Mouse (Mus musculus): Measurements from ENCODE around the gene Hist1h2ac. TPM values are rescaled to one million over a fixed set of nuclear protein-coding genes. Genes with fewer than 3 reads are reported as not detected.

Gene Hist1h2ac
- total and polyA plus RNA-seq, 3 experiments = 0.14 to 114 (median 0.97) TPM

DNA sequence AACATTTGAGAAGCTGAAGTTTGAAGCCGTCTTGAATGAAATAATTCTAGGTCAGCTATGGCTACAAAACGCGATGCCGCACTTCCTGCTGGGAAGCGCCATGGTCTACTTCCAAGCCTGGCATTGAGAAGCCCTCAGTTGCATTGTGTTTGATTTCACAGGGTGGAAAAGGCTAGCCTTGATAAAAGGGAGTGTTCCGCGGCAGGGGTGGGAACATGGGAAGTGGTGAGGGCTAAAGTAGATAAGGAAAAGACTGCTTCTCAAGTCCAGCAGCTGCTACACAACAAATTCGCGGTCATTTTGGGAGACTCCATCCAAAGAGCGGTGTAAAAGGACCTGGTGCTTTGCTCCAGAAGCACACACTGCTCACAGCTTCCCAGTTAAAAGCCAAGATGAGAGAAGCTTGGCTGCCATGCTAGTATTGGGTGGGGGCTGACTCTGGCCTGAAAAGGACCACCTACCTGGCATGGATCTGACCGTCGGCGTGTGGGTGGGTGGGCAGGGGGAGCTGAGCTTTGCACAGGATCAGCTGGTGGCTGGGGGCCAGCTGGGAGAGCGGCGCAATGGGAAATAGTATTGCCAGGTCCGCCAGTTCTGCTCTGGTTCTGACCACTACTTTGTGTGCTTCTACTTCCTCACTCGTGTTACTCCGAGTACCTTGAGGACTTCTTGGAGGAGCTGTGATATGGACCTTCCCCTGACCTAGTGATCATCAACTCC, 44.9 kb upstream of the Hist1h2ac start:
- no peaks in the 10 kb centered on the region for H3K79me2 ChIP-seq (replicated peaks; ENCODE audit: control insufficient read depth, extremely low read depth, insufficient read depth, poor library complexity, severe bottlenecking)
- dilution Hi-C loops (cut with MboI; ENCODE audit: extremely low pct_ligation_motif_present, extremely low pct_unique_long_range_greater_than_20kb, low sequenced_read_pairs) (no loop called here), in situ Hi-C loops (cut with MboI; ENCODE audit: low pct_ligation_motif_present, low pct_unique_long_range_greater_than_20kb, low sequenced_read_pairs) (loop anchor here (10.0 kb wide), 1 partner anchor 94 kb away; no protein-coding TSS in a partner anchor)
- H3K4me1 ChIP-seq (ENCODE audit: control insufficient read depth in 1 of 2, insufficient read depth in 2 of 2) = no peaks in the 10 kb centered on the region
- no peak overlapping the region for H3K4me2 ChIP-seq (ENCODE audit: insufficient read depth, low read depth, poor library complexity, severe bottlenecking)
- H3K36me3 ChIP-seq (replicated peaks in 1 of 2; ENCODE audit: control insufficient read depth in 1 of 2, insufficient read depth in 1 of 2, low read length in 1 of 2) = no peaks in the 10 kb centered on the region
- no peak for DNase-seq (ENCODE audit: extremely low read depth)
- H3K27ac ChIP-seq (ENCODE audit: insufficient read depth, low read depth) = no peak overlapping the region
- TF ChIP-seq CTCF (conservative IDR thresholded peaks at IDR 0.05 in 1 of 2, IDR thresholded peaks at IDR 0.05 in 1 of 2; ENCODE audit: low read depth in 2 of 2, low read length in 2 of 2) (no peak), SMC3 (IDR thresholded peaks at IDR 0.05; ENCODE audit: low read depth, low read length) (no peak), PAX5 (IDR thresholded peaks at IDR 0.05; ENCODE audit: low read length) (no peak), ZNF384 (IDR thresholded peaks at IDR 0.05; ENCODE audit: low read depth, low read length) (no peak), USF1 (IDR thresholded peaks at IDR 0.05; ENCODE audit: low read depth, low read length) (no peak), IRF4 (IDR thresholded peaks at IDR 0.05; ENCODE audit: low read depth, low read length) (no peak), JUND (conservative IDR thresholded peaks at IDR 0.05; ENCODE audit: low read depth, low read length) (no peak), RAD21 (IDR thresholded peaks at IDR 0.05; ENCODE audit: low read depth, low read length) (no peak), RCOR1 (conservative IDR thresholded peaks at IDR 0.05; ENCODE audit: low read depth, low read length) (no peak), TBP (conservative IDR thresholded peaks at IDR 0.05; ENCODE audit: low read depth, low read length) (no peak), ZKSCAN1 (IDR thresholded peaks at IDR 0.05; ENCODE audit: borderline replicate concordance, low read depth, low read length) (no peak), TCF12 (IDR thresholded peaks at IDR 0.05; ENCODE audit: low read depth, low read length) (no peak), KAT2A (IDR thresholded peaks at IDR 0.05; ENCODE audit: insufficient replicate concordance, low read length) (no peak), USF2 (conservative IDR thresholded peaks at IDR 0.05; ENCODE audit: low read depth, low read length) (no peak), MXI1 (IDR thresholded peaks at IDR 0.05; ENCODE audit: low read depth, low read length) (no peak), GABPA (IDR thresholded peaks at IDR 0.05; ENCODE audit: insufficient replicate concordance, low read depth, low read length) (no peak), CHD1 (IDR thresholded peaks at IDR 0.05; ENCODE audit: low read depth, low read length) (no peak), ETS1 (conservative IDR thresholded peaks at IDR 0.05; ENCODE audit: low read depth, low read length) (no peak)
- no peaks in the 10 kb centered on the region for H3K27me3 ChIP-seq (replicated peaks)
- H3K4me3 ChIP-seq (replicated peaks in 1 of 3; ENCODE audit: low read depth in 2 of 3, low read length in 2 of 3, poor library complexity in 1 of 3) = no peak overlapping the region
- H3K9ac ChIP-seq (ENCODE audit: insufficient read depth, low read depth) = no peak overlapping the region
- no peaks in the 10 kb centered on the region for H3K9me3 ChIP-seq (replicated peaks; ENCODE audit: low read length)

- Histone ChIP-seq H3K27ac (ENCODE audit: insufficient read depth, low read depth) (no peak overlapping the region), H3K4me1 (ENCODE audit: control insufficient read depth in 1 of 2, insufficient read depth in 2 of 2) (no peaks in the 10 kb centered on the region), H3K9me3 (replicated peaks; ENCODE audit: low read length) (no peaks in the 10 kb centered on the region), H3K79me2 (replicated peaks; ENCODE audit: control insufficient read depth, extremely low read depth, insufficient read depth, poor library complexity, severe bottlenecking) (no peaks in the 10 kb centered on the region), H3K4me3 (replicated peaks in 1 of 3; ENCODE audit: low read depth in 2 of 3, low read length in 2 of 3, poor library complexity in 1 of 3) (no peak overlapping the region), H3K27me3 (replicated peaks) (no peaks in the 10 kb centered on the region), H3K36me3 (replicated peaks in 1 of 2; ENCODE audit: control insufficient read depth in 1 of 2, insufficient read depth in 1 of 2, low read length in 1 of 2) (no peaks in the 10 kb centered on the region), H3K4me2 (ENCODE audit: insufficient read depth, low read depth, poor library complexity, severe bottlenecking) (no peak overlapping the region), H3K9ac (ENCODE audit: insufficient read depth, low read depth) (no peak overlapping the region)
- in situ Hi-C loops (cut with MboI; ENCODE audit: low pct_ligation_motif_present, low pct_unique_long_range_greater_than_20kb, low sequenced_read_pairs) (loop anchor here (10.0 kb wide), 1 partner anchor 90 kb away; no protein-coding TSS in a partner anchor), dilution Hi-C loops (cut with MboI; ENCODE audit: extremely low pct_ligation_motif_present, extremely low pct_unique_long_range_greater_than_20kb, low sequenced_read_pairs) (no loop called here)
- DNase-seq (ENCODE audit: extremely low read depth) = no peak
- TF ChIP-seq MYC (IDR thresholded peaks at IDR 0.05; ENCODE audit: low read depth, low read length) (no peak), ZNF384 (IDR thresholded peaks at IDR 0.05; ENCODE audit: low read depth, low read length) (no peak), JUN (IDR thresholded peaks at IDR 0.05; ENCODE audit: insufficient read depth, low read depth, low read length) (no peak), CHD2 (IDR thresholded peaks at IDR 0.05; ENCODE audit: low read length) (no peak), ZC3H11A (IDR thresholded peaks at IDR 0.05; ENCODE audit: low read depth, low read length) (no peak), KAT2A (IDR thresholded peaks at IDR 0.05; ENCODE audit: insufficient replicate concordance, low read length) (no peak), USF1 (IDR thresholded peaks at IDR 0.05; ENCODE audit: low read depth, low read length) (no peak), EP300 (IDR thresholded peaks at IDR 0.05; ENCODE audit: low read length) (no peak), MAX (IDR thresholded peaks at IDR 0.05; ENCODE audit: low read length) (no peak), ETS1 (conservative IDR thresholded peaks at IDR 0.05; ENCODE audit: low read depth, low read length) (no peak), BHLHE40 (IDR thresholded peaks at IDR 0.05; ENCODE audit: low read depth, low read length) (no peak), RAD21 (IDR thresholded peaks at IDR 0.05; ENCODE audit: low read depth, low read length) (no peak), POLR2A (IDR thresholded peaks at IDR 0.05; ENCODE audit: low read depth, low read length) (no peak), UBTF (IDR thresholded peaks at IDR 0.05; ENCODE audit: low read depth, low read length) (no peak), MAFK (IDR thresholded peaks at IDR 0.05; ENCODE audit: insufficient replicate concordance, low read length) (no peak), MAZ (IDR thresholded peaks at IDR 0.05; ENCODE audit: low read depth, low read length) (no peak), HCFC1 (IDR thresholded peaks at IDR 0.05; ENCODE audit: low read depth, low read length) (no peak), MEF2A (IDR thresholded peaks at IDR 0.05; ENCODE audit: borderline replicate concordance, low read depth, low read length) (no peak), GABPA (IDR thresholded peaks at IDR 0.05; ENCODE audit: insufficient replicate concordance, low read depth, low read length) (no peak)
Observed at GRCm38 (mm10) chr13:23725213-23725612, 41.5 kb upstream of the Hist1h2ac start.
